Mouse (Mus musculus): ENCODE results near the gene Tcf23.

DNA sequence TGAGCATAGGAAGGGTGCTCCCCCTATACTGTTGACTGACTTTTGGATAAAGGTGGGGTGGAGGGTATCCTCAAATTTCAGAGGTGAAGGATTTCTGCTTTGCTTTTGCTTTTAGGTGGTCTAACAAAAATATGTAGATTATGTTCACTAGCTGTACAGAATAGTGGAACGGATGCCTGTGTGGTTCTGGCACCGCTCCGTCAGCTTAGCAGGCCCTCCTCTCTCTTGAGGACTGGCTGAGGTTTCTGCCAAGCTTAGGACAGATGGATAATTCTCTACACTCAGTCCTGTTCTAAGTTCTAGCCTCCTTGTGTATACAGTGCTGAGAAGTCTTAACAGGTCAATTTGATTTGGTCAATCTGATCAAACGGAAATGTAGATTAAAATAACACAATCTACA, 18.0 kb upstream of the Tcf23 start:
- TF ChIP-seq POLR2AphosphoS5 (IDR thresholded peaks at IDR 0.05; ENCODE audit: insufficient replicate concordance, low read depth, low read length) (no peak), CTCF (IDR thresholded peaks at IDR 0.05; ENCODE audit: low read depth, low read length) (no peak), GATA1 (IDR thresholded peaks at IDR 0.05; ENCODE audit: borderline replicate concordance, low read length) (no peak), TAL1 (conservative IDR thresholded peaks at IDR 0.05; ENCODE audit: low read depth, low read length) (no peak), GATA2 (IDR thresholded peaks at IDR 0.05; ENCODE audit: borderline replicate concordance, low read depth, low read length) (no peak)

Data from G1E (cell line).